Mouse (Mus musculus) hindbrain, embryonic 11.5 days (tissue): ENCODE measurements around the gene Gm17571. TPM values are rescaled to one million over a fixed set of nuclear protein-coding genes. Genes with fewer than 3 reads are reported as not detected.
A peak's percentile ranks its signal among the peaks of the same experiment; 100 is the strongest.

Experiments
- ATAC-seq: fragments of 200-750 bp; cut with Nextera tagmentation; 2 replicates; pipeline ENCODE4 v1.8.0; 2017; ENCODE audit warnings: mild to moderate bottlenecking, moderate TSS enrichment, moderate library complexity; ENCODE audit not compliant: low FRiP score
- DNase-seq: peaks from one replicate; pipeline ENCODE4 v3.0.0-alpha.2; 2015; ENCODE audit warnings: low spot score
- H3K27ac ChIP-seq: fragments of 300-500 bp; sonication (generic); 2 replicates; pipeline ENCODE4 v1.5.1; 2014; ENCODE audit warnings: mild to moderate bottlenecking, low read depth, low read length
- H3K27me3 ChIP-seq: fragments of 300-500 bp; sonication (generic); 2 replicates; pipeline ENCODE4 v1.6.1; 2014; ENCODE audit warnings: mild to moderate bottlenecking, low read length, moderate library complexity, mixed read lengths; ENCODE audit not compliant: control insufficient read depth, insufficient read depth
- H3K36me3 ChIP-seq: fragments of 300-500 bp; sonication (generic); 2 replicates; pipeline ENCODE4 v1.6.1; 2014; ENCODE audit warnings: mild to moderate bottlenecking, low read length, moderate library complexity, mixed read lengths; ENCODE audit not compliant: control insufficient read depth, insufficient read depth
- H3K4me1 ChIP-seq: fragments of 300-500 bp; sonication (generic); replicated peaks from 2 replicates; pipeline ENCODE4 v1.6.1; 2014; ENCODE audit warnings: low read length, mixed read lengths; ENCODE audit not compliant: control insufficient read depth, insufficient read depth
- H3K4me2 ChIP-seq: fragments of 300-500 bp; sonication (generic); replicated peaks from 2 replicates; pipeline ENCODE4 v1.6.1; 2014; ENCODE audit warnings: mild to moderate bottlenecking, low read depth, low read length
- H3K4me3 ChIP-seq: fragments of 300-500 bp; sonication (generic); 2 replicates; pipeline ENCODE4 v1.5.1; 2014; ENCODE audit warnings: low read depth, low read length
- H3K9ac ChIP-seq: fragments of 300-500 bp; sonication (generic); 2 replicates; pipeline ENCODE4 v1.6.1; 2014; ENCODE audit warnings: low read depth, low read length
- H3K9me3 ChIP-seq: fragments of 300-500 bp; sonication (generic); 2 replicates; pipeline ENCODE4 v1.6.1; 2016; ENCODE audit warnings: low read length; ENCODE audit not compliant: control insufficient read depth
- WGBS: fragments of 180-500 bp; shearing (Covaris S2); extraction: QIAGEN DNeasy Blood & Tissue Kit; methylation state at CpG from one replicate; pipeline ENCODE4 v1.1.7; 2014; 5-methylcytosine and 5-hydroxymethylcytosine counted together
- polyA plus RNA-seq: library from polyadenylated mRNA; unstranded; fragments of >200 nt; fragmentation: Nextera tagmentation; extraction: Ambion mirVana; gene quantifications from 2 replicates; pipeline ENCODE4 v1.2.1, GENCODE M21; 2014

Gm17571 gene
- polyA plus RNA-seq, 1 experiment from 2014 or later = not detected

- peak; percentile 78 for DNase-seq
- WGBS = 22% methylated on average over 7 of the region's 7 CpGs
- no peak overlapping the region for H3K4me3 ChIP-seq
- peak overlapping the region; percentile 27 for H3K9ac ChIP-seq
- no peaks in the 10 kb centered on the region for H3K36me3 ChIP-seq
- no peaks in the 10 kb centered on the region for H3K27me3 ChIP-seq
- peak; percentile 94 for ATAC-seq
- H3K4me2 ChIP-seq = 0 out of 2 replicates have a peak overlapping the region, but pooled peaks have one; percentile 23
- peak overlapping the region; percentile 80 for H3K27ac ChIP-seq
- H3K9me3 ChIP-seq = no peaks in the 10 kb centered on the region
- H3K4me1 ChIP-seq = peaks cover 2% of the 10 kb centered on the region; the same call in 1 of the 2 replicates
Measured at GRCm38 (mm10) chr9:13425031-13425940, 21.3 kb downstream of the Gm17571 start.

- H3K4me1 ChIP-seq = no peaks in the 10 kb centered on the region; the same call in 1 of the 2 replicates
- DNase-seq = no peak
- no peaks in the 10 kb centered on the region for H3K27me3 ChIP-seq
- no peak overlapping the region for H3K9ac ChIP-seq
- no peaks in the 10 kb centered on the region for H3K9me3 ChIP-seq
- no peak overlapping the region for H3K4me3 ChIP-seq
- H3K36me3 ChIP-seq = no peaks in the 10 kb centered on the region
- H3K4me2 ChIP-seq = no peak overlapping the region
- no peak; the same call in 1 of the 2 replicates for ATAC-seq
- no peak overlapping the region for H3K27ac ChIP-seq
Measured at GRCm38 (mm10) chr9:13414230-13414766, 32.3 kb downstream of the Gm17571 start.

Other genes starting within 250 kb of the Gm17571 start
- 10.2 and 11.5 TPM in 2 replicates for gene Jrkl, start 200.9 kb downstream of the Gm17571 start, polyA plus RNA-seq
- gene Ccdc82, start 199.8 kb downstream of the Gm17571 start, polyA plus RNA-seq = 12.1 and 17.9 TPM in 2 replicates
- 10.4 and 11.4 TPM in 2 replicates for gene Maml2, start 148.8 kb downstream of the Gm17571 start, polyA plus RNA-seq